Mouse (Mus musculus) megakaryocyte-erythroid progenitor cell, adult 5 weeks (primary cell): Measurements from ENCODE around the gene Dap. TPM values are rescaled to one million over a fixed set of nuclear protein-coding genes. Genes with fewer than 3 reads are reported as not detected.

ENCODE experiments used
- polyA plus RNA-seq: library from polyadenylated mRNA; stranded (reverse); fragments of >175 nt; gene quantifications from 2 replicates; pipeline ENCODE4 v1.2.3, GENCODE M21; 2012

The Dap gene
- polyA plus RNA-seq: 123 and 143 TPM in 2 replicates

GRCm38 (mm10) chr15:31224135-31224761 lies at the start of gene Dap:
Gene Dap (plus strand): TSS chr15:31224314.

Other genes with a start within 250 kb of the Dap start
- gene Ankrd33b, start 143.4 kb downstream of the Dap start, polyA plus RNA-seq: 7.1 and 11.2 TPM in 2 replicates
- gene Ropn1l, start 229.4 kb downstream of the Dap start, polyA plus RNA-seq: 4.1 and 6.2 TPM in 2 replicates